Mouse (Mus musculus) midbrain, embryonic 14.5 days (tissue): ENCODE data around the gene Frmd4b. TPM values are rescaled to one million over a fixed set of nuclear protein-coding genes. Genes with fewer than 3 reads are reported as not detected.

Experiments
- ATAC-seq: fragments of 200-750 bp; cut with Nextera tagmentation; 2 replicates; pipeline ENCODE4 v1.8.0; 2017; ENCODE audit warnings: moderate number of reproducible peaks, moderate library complexity; ENCODE audit not compliant: low FRiP score, low TSS enrichment
- DNase-seq: peaks from one replicate; pipeline ENCODE4 v3.0.0-alpha.2; 2015
- H3K27ac ChIP-seq: fragments of 300-500 bp; sonication (generic); replicated peaks from 2 replicates; pipeline ENCODE4 v1.5.1; 2014; ENCODE audit warnings: mild to moderate bottlenecking, low read depth, low read length, moderate library complexity
- H3K27me3 ChIP-seq: fragments of 300-500 bp; sonication (generic); 2 replicates; pipeline ENCODE4 v1.6.1; 2014; ENCODE audit warnings: low read length, control low read depth, mixed read lengths; ENCODE audit not compliant: control insufficient read depth, insufficient read depth
- H3K36me3 ChIP-seq: fragments of 300-500 bp; sonication (generic); 2 replicates; pipeline ENCODE4 v1.6.1; 2014; ENCODE audit warnings: low read length, control low read depth; ENCODE audit not compliant: control insufficient read depth, insufficient read depth
- H3K4me1 ChIP-seq: fragments of 300-500 bp; sonication (generic); 2 replicates; pipeline ENCODE4 v1.6.1; 2014; ENCODE audit warnings: mild to moderate bottlenecking, antibody characterized with exemption, low read length, control low read depth; ENCODE audit not compliant: control insufficient read depth, insufficient read depth
- H3K4me2 ChIP-seq: fragments of 300-500 bp; sonication (generic); 2 replicates; pipeline ENCODE4 v1.6.1; 2014; ENCODE audit warnings: mild to moderate bottlenecking, low read length, moderate library complexity
- H3K4me3 ChIP-seq: fragments of 300-500 bp; sonication (generic); replicated peaks from 2 replicates; pipeline ENCODE4 v1.5.1; 2014; ENCODE audit warnings: low read depth, low read length
- H3K9ac ChIP-seq: fragments of 300-500 bp; sonication (generic); replicated peaks from 2 replicates; pipeline ENCODE4 v1.6.1; 2014; ENCODE audit warnings: mild to moderate bottlenecking, low read length, moderate library complexity
- H3K9me3 ChIP-seq: fragments of 300-500 bp; sonication (generic); 2 replicates; pipeline ENCODE4 v1.6.1; 2016; ENCODE audit warnings: low read length, control low read depth, mixed read lengths; ENCODE audit not compliant: control insufficient read depth
- WGBS: fragments of 180-500 bp; shearing (Covaris S2); extraction: QIAGEN DNeasy Blood & Tissue Kit; methylation state at CpG from one replicate; pipeline ENCODE4 v1.1.7; 2014; 5-methylcytosine and 5-hydroxymethylcytosine counted together
- polyA plus RNA-seq: library from polyadenylated mRNA; unstranded; fragments of >200 nt; fragmentation: Nextera tagmentation; extraction: Ambion mirVana; gene quantifications from 2 replicates; pipeline ENCODE4 v1.2.1, GENCODE M21; 2014

The Frmd4b gene
- polyA plus RNA-seq, 1 experiment from 2014 or later = 21.7 TPM

DNA sequence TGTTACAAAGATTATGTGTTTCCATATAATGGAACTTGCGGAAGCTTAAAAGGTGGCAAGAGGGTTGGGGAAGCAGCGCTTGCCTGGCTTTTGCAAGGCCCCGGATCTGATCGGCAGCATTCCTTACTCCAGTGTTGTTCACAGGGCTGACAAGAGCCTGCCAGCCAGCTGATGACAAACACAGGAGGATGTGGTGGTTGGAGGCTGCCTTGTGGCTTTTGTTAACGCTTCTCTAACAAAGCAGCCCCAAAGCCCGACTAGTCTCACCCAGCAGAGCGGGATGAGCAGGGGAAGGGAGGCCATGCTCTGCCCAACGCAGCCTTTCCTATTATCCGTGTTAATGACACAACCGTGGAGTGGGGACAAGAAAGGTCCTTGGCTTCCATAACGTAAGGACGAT is 295.2 kb downstream of the Frmd4b start:
- Histone ChIP-seq H3K36me3 (0 out of 2 replicates have a peak, but pooled peaks cover 3% of the 10 kb centered on the region), H3K4me2 (no peak overlapping the region), H3K27me3 (no peaks in the 10 kb centered on the region), H3K9me3 (no peaks in the 10 kb centered on the region), H3K27ac (no peak overlapping the region), H3K9ac (no peak overlapping the region), H3K4me3 (no peak overlapping the region), H3K4me1 (no peaks in the 10 kb centered on the region)
- WGBS = 72% methylated on average over 12 of the region's 12 CpGs
- ATAC-seq = no peak
- no peak for DNase-seq

- 0 out of 2 replicates have a peak, but pooled peaks cover 3% of the 10 kb centered on the region for H3K36me3 ChIP-seq
- H3K4me3 ChIP-seq = no peak overlapping the region
- H3K4me1 ChIP-seq = no peaks in the 10 kb centered on the region
- H3K27me3 ChIP-seq = no peaks in the 10 kb centered on the region
- no peak overlapping the region for H3K9ac ChIP-seq
- WGBS = 87% methylated on average over 11 of the region's 11 CpGs
- DNase-seq (no peak), ATAC-seq (no peak)
- H3K9me3 ChIP-seq = no peaks in the 10 kb centered on the region
- H3K4me2 ChIP-seq = no peak overlapping the region
- no peak overlapping the region for H3K27ac ChIP-seq
Observed at GRCm38 (mm10) chr6:97321156-97321555, 296.2 kb downstream of the Frmd4b start.

GRCm38 (mm10) chr6:97319081-97319480 is 298.3 kb downstream of the Frmd4b start:
- 95% methylated on average over 4 of the region's 4 CpGs for WGBS
- Histone ChIP-seq H3K27ac (no peak overlapping the region), H3K27me3 (no peaks in the 10 kb centered on the region), H3K4me2 (no peak overlapping the region), H3K4me1 (no peaks in the 10 kb centered on the region), H3K4me3 (no peak overlapping the region), H3K9me3 (no peaks in the 10 kb centered on the region), H3K9ac (no peak overlapping the region), H3K36me3 (0 out of 2 replicates have a peak, but pooled peaks cover 3% of the 10 kb centered on the region)
- ATAC-seq = no peak
- DNase-seq = no peak

DNA sequence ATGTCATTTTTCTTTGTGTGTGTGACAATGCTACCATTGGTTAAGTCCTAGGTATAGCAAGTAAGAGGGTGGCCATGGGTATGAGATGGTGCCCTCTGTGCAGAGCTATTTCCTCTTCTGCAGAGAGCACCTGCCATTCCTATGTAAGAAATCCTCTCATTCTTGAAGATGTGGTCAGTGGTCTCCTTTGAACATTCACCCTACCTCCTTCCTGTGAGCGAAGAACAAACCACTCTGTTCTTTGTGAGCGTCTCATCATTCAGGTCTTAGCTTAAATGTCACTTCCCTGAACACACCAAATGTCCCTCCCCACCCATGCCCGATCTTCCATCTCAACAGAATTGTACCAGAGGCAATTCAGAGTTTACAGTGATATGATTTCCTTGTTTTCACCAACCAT is 299.4 kb downstream of the Frmd4b start:
- no peak for ATAC-seq
- Histone ChIP-seq H3K4me3 (no peak overlapping the region), H3K27me3 (no peaks in the 10 kb centered on the region), H3K27ac (no peak overlapping the region), H3K9ac (no peak overlapping the region), H3K4me2 (no peak overlapping the region), H3K9me3 (no peaks in the 10 kb centered on the region), H3K36me3 (0 out of 2 replicates have a peak, but pooled peaks cover 3% of the 10 kb centered on the region), H3K4me1 (no peaks in the 10 kb centered on the region)
- DNase-seq = no peak
- WGBS = 90% methylated on average over 3 of the region's 3 CpGs

- H3K27ac ChIP-seq = no peak overlapping the region
- H3K4me3 ChIP-seq = no peak overlapping the region
- H3K36me3 ChIP-seq = no peaks in the 10 kb centered on the region
- ATAC-seq (no peak), DNase-seq (no peak)
- no peaks in the 10 kb centered on the region for H3K9me3 ChIP-seq
- WGBS = 90% methylated on average over 1 of the region's 1 CpGs
- H3K9ac ChIP-seq = no peak overlapping the region
- peaks cover 6% of the 10 kb centered on the region for H3K4me1 ChIP-seq
- no peaks in the 10 kb centered on the region for H3K27me3 ChIP-seq
- H3K4me2 ChIP-seq = no peak overlapping the region
Observed at GRCm38 (mm10) chr6:97316716-97317115, 300.6 kb downstream of the Frmd4b start.

DNA sequence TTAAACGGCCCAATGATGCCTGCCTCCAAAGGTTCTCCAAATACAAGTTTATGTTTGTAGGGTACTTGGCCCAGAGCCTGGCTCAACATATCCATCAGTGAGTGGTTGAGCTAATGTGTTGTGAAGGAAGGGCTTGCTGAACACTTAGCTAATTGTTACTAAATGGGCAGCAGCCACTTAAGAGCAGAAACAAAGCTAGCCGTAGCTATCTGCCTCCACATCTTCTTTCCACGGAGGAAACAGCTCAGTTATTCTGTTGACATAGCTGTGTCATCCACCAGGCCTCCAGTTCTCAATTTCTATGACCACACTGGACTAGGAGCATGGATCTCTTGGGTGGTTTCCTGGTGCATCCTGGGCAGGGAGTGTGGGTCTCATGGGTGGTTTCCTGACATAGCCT is 302.0 kb downstream of the Frmd4b start:
- 81% methylated on average over 3 of the region's 3 CpGs for WGBS
- H3K36me3 ChIP-seq = no peaks in the 10 kb centered on the region
- no peak overlapping the region for H3K27ac ChIP-seq
- no peak overlapping the region for H3K4me3 ChIP-seq
- DNase-seq = no peak
- no peak for ATAC-seq
- no peak overlapping the region for H3K4me2 ChIP-seq
- peaks cover 11% of the 10 kb centered on the region for H3K4me1 ChIP-seq
- no peak overlapping the region for H3K9ac ChIP-seq
- no peaks in the 10 kb centered on the region for H3K9me3 ChIP-seq
- no peaks in the 10 kb centered on the region; the same call in 1 of the 2 replicates for H3K27me3 ChIP-seq

- no peak overlapping the region; the same call in 1 of the 2 replicates for H3K9ac ChIP-seq
- ATAC-seq = no peak
- 14% methylated on average over 3 of the region's 3 CpGs for WGBS
Observed at GRCm38 (mm10) chr6:97312545-97312939, 304.8 kb downstream of the Frmd4b start.

DNA sequence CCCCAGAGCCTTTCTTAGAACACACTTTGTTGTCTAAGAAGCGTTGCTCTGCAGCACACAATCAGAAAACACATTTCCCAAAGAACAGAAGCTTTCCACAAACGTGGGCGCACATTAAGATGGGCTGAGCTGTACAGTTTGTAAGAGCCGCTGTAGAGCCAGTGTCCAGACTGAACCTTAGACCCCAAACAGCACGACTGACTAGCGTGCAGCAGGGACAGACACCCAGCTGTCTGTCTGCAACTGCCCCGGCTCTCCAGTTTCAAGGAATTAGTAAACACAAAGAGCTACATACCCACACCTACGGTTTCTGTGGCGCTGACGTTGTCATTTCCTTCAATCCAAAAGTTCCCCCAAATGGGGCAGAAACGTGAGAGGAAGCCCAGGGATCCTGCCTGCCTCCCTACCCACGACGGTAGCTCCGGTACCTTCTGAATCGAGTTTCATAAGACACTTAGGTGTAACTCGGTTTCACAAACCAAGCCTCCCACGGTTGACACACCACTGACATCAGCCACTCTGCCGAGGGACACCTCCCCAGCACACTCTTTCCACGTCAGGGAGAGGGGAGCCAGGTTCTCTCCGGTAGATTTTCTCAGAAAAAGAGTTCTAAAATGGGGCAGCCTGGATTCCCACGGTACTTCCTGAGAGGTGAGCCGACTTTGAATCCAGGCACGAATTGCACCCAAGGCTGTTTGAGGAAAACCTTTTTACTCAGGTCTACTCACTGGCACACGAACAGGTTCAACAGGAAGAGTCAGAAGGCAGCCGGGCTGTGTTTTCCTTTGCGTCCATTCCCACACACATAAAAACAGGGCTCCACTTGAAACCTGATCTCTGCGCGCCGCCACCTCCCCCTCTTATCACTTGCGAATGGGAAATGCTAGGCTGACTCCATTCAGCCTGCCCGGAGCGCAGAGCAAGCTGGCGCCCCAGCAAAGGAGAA is 305.5 kb downstream of the Frmd4b start:
- H3K4me2 ChIP-seq = peak overlapping the region; percentile 48
- H3K27me3 ChIP-seq = no peaks in the 10 kb centered on the region; the same call in 1 of the 2 replicates
- no peak overlapping the region; the same call in 1 of the 2 replicates for H3K9ac ChIP-seq
- H3K27ac ChIP-seq = no peak overlapping the region
- H3K4me3 ChIP-seq = no peak overlapping the region
- DNase-seq (peak; percentile 66), ATAC-seq (no peak)
- peaks cover 11% of the 10 kb centered on the region for H3K4me1 ChIP-seq
- WGBS = 4% methylated on average over 33 of the region's 33 CpGs
- no peaks in the 10 kb centered on the region for H3K9me3 ChIP-seq
- no peaks in the 10 kb centered on the region for H3K36me3 ChIP-seq

More at GRCm38 (mm10) chr6:97312545-97312939, 304.8 kb downstream of the Frmd4b start:
- H3K27ac ChIP-seq = no peak overlapping the region
- no peak for DNase-seq
- H3K4me2 ChIP-seq = peak overlapping the region; percentile 48
- no peaks in the 10 kb centered on the region for H3K9me3 ChIP-seq
- no peak overlapping the region for H3K4me3 ChIP-seq
- no peaks in the 10 kb centered on the region; the same call in 1 of the 2 replicates for H3K27me3 ChIP-seq
- H3K4me1 ChIP-seq = peaks cover 11% of the 10 kb centered on the region
- H3K36me3 ChIP-seq = no peaks in the 10 kb centered on the region
